Mouse (Mus musculus) naive thymus-derived CD4-positive, alpha-beta T cell, adult 2 months (primary cell): ENCODE measurements at regions not wholly inside any gene's neighbourhood (a gene's known extent, or its start where the extent isn't known, plus 50 kb on each side); places are given as distances from the start of the nearest gene placed in this dataset.

Experiments used
- DNase-seq: peaks from one replicate; pipeline ENCODE4 v3.0.0-alpha.2; 2011; ENCODE audit warnings: low read depth

- DNase-seq: no peak
Observed at GRCm38 (mm10) chr15:62416691-62417090, 1428.3 kb downstream of the Gsdmc2 start.

- peak; percentile 18 for DNase-seq
Observed at GRCm38 (mm10) chr15:62413694-62414093, 1431.3 kb downstream of the Gsdmc2 start.

- DNase-seq: no peak
Observed at GRCm38 (mm10) chr15:62402142-62402541, 1442.8 kb downstream of the Gsdmc2 start.

GRCm38 (mm10) chr15:62400984-62401609 is 1443.9 kb downstream of the Gsdmc2 start:
- DNase-seq: no peak

DNA sequence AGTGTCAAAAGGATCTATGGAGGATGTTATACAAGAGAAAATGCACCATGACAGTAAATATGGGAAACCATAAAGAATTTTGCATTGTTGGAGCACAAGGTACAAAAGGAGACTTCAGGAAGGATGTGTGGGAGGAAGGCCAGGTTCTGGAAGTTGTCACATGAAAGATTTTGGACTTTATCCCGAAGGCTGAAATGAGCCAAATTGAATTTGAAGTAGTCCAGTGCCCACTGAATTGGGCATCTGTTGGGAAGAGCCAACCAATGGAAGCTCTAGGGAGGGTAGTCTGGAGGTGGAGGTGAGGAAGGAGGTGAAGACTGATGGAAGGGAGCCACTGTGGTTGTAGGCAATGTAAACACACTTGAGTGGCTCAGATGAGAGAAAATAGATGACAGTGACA is 1445.6 kb downstream of the Gsdmc2 start:
- no peak for DNase-seq

GRCm38 (mm10) chr15:62397009-62397408 is 1448.0 kb downstream of the Gsdmc2 start:
- DNase-seq: no peak

DNA sequence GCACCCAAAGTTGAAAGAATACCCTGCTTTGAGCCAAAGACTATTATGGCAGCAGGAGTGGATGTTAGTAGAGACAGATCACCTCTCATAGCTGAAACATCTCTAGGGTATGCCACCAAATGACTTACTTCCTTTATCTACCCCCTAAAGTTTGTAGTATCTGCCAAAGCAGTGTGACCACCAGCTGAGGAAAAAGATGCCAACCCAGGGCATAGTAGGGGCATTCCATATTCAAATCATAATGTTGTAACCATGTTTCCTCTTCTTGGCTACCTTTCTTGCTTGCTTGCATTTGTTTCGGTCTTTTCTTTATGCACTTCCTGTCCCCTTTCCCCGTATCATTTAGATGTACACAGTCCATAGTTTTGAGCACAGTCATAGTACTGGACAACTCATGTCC is 1449.6 kb downstream of the Gsdmc2 start:
- no peak for DNase-seq

GRCm38 (mm10) chr15:62393416-62393815 is 1451.6 kb downstream of the Gsdmc2 start:
- DNase-seq: no peak

DNA sequence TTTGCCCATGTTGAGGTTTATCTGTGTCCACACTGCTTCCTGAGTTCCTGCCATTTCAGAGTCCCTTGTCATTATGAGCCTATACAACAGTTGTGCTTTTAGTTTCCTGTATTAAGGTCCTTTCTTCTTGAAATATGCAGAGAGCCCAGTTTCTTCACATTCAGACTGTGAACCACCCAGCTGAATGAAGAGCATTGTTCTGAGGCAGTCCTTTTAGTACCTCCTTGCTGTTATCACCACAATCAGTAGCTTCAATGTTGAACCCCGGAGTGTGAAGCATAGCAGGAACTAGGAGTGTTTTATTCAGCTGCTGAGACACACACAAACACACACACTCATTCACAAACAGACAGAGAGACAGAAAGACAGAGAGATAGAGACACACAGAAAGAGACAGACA is 1452.1 kb downstream of the Gsdmc2 start:
- no peak for DNase-seq

- DNase-seq: no peak
Observed at GRCm38 (mm10) chr15:62392381-62392780, 1452.6 kb downstream of the Gsdmc2 start.

DNA sequence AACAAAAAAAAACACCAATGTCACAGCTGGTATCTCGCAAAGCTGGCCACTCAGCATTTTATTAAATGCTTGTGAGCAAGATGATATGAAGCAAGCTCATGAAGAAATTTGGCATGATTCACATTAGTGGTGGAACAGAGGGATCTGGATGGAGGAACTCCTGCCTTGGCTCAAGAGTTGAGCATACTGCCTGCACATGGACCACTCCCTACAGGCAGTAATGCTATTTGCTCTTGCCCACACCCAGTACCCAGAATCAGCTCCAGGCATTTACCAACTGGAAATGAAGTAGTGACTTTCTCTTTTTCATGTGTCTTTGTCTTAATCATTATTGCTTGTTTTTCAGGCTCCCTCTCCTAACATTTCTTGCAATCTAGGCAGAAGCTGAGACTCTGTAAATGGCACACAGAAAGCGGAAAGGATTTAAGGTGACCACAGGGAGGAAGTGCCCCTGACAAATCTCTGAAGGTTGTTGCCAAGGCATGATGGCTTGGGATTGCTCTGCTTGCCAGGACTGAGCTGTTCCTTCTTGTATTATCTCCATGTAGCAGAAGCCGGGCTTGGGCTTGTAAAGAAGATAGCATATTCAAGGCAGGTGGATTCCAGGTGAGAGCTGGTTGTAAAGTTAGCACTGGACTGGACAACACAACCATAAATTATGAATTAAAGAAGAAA is 1455.4 kb downstream of the Gsdmc2 start:
- DNase-seq: no peak

GRCm38 (mm10) chr15:62382233-62382632 is 1459.4 kb upstream of the A1bg start:
- DNase-seq: no peak

DNA sequence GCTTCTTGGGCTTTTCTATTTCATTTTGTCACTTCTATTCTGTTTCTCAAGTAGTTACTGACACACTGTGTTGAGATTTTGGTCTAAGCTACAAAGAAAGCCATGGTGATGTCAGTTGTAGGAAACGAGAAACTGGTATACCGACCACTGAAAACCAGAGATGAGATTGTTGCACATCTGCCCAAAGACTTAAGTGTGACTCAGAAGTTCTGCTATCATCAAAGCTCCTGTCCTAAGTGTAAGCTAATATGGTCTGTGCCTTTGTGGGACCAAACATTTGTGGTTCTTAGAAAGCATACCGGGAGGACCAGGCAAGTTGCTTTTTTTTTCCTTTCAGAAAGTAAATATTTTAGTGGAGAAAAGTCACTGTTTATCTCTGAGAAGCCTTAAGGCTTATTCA is 1451.8 kb upstream of the A1bg start:
- no peak for DNase-seq

GRCm38 (mm10) chr15:62361171-62361570 is 1438.4 kb upstream of the A1bg start:
- DNase-seq: no peak

GRCm38 (mm10) chr15:62358338-62359239 is 1435.8 kb upstream of the A1bg start:
- no peak for DNase-seq

DNA sequence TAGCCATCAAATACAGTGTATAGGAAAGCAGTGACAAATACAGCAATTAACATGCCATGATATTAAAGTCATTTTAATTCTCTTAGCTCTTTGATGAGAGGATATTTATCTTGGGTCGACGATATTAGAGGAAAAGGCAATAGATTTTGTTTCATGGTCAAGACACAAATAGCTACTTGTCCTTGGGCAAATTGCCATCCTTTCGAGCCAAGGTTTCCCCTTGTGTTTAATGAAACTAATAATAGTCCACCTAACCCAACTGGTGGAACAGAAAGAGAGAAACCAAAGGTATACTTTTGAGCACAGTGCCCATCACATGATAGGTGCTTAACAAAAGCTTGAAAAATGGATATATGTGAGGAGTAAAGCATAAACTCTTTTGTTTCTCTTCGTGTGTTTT is 1431.0 kb upstream of the A1bg start:
- DNase-seq: no peak

DNA sequence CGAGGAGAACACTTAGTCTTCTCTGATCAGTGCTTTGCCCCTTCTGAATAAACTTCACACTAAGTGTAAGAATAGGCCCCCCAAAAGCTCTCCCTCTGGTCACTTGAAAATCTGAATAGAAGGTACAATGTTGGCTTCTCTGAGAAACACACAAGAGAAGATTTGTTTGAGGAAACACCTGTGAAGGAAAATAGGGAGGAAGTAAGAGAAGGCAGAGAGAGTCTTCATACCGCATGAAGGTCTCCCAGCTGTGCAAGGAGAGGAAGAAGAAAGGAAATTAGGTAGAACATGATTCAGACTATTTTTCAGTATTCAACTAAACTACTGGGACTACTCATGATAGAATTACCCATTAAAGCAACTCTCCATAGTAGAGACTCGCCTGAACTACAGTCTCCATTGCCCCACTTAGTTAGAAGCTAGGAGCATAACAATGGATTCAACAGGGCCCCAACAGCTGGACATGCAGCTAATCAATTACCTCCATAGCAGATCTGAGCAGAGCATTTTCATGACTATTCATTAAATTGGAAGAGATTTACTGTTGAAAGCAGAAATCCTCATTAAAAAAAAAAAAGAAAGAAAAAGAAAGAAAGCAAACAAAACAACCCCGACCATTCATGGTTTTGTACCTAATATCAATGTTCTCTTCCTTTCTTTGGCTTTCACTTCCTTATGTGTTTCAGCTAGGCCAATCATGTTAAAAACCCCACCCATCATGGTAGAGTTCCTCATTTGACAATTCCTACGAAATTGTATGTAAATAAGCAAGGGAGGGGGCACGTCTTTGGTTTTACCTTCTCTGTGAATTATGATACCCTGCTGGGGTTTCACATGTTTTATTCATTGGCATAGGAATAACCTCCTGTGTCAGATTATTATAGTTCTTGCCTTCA is 1428.3 kb upstream of the A1bg start:
- no peak for DNase-seq

DNA sequence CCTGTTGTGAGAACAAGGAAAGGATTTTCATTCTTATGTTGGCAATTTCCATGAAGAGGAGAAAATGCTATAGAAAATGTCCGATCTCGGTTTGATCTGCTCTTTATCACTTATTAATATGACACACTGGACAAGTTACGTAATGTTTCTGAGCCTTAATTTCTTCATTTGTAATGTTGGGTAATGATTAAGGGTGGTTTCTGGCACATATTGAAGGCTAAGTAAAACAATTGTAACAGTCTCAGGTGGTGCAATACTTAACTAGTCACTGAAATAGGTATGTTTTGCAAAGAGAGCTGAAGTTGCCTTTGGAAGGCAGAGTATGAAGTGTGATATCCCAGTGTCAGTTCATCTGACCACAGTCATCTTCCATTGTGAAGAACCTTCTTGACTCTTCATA is 1427.2 kb upstream of the A1bg start:
- no peak for DNase-seq

GRCm38 (mm10) chr15:62348956-62349355 is 1426.1 kb upstream of the A1bg start:
- no peak for DNase-seq

DNA sequence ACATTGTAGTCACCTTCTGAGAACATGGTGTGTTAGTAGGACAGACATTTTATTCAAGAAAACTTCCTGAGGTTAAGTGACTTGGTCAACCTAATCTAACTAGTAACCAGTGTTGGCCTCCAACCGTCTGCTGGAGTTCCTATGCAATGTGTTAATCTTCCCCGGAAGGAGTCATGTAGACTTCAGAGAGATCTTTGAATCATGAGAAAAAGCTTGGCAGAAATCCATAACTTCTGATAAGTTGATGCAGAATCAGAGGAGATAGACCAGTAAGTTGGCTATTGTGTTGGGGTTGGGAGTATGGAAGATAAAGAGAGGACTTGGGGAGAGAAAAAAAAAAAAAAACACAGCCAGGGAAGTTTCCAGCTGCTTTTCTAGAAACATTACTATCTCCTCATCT is 1424.9 kb upstream of the A1bg start:
- no peak for DNase-seq

DNA sequence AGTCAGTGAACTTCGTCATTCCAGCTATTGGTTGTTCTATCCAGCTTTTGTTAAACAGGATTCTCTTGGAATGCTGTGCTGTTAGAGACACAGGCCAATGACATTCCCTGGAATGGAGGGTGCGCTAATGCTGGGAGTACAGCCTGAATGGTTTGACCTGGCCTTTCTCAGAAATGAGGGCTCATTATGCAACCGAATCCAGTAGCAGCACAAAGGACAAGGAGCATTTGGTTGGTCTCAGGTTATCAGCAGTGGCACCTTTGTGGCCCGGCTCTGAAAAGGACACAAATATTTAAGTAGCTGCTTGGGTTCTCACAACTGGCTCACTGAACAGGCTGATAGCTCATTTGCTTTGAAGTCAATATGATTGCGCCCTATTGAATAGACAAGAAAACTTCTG is 1423.1 kb upstream of the A1bg start:
- DNase-seq: no peak
